Mouse (Mus musculus) forebrain, embryonic 15.5 days (tissue): ENCODE measurements around the gene Disp3. TPM values are rescaled to one million over a fixed set of nuclear protein-coding genes. Genes with fewer than 3 reads are reported as not detected.

Experiments
- ATAC-seq: fragments of 200-750 bp; cut with Nextera tagmentation; replicated peaks from 2 replicates; pipeline ENCODE4 v1.8.0; 2017; ENCODE audit warnings: mild to moderate bottlenecking, moderate TSS enrichment, moderate library complexity
- H3K27ac ChIP-seq: fragments of 300-500 bp; sonication (generic); replicated peaks from 2 replicates; pipeline ENCODE4 v1.5.1; 2015; ENCODE audit warnings: mild to moderate bottlenecking, inconsistent platforms
- H3K27me3 ChIP-seq: fragments of 300-500 bp; sonication (generic); 2 replicates; pipeline ENCODE4 v1.6.1; 2015; ENCODE audit warnings: inconsistent platforms
- H3K36me3 ChIP-seq: fragments of 300-500 bp; sonication (generic); 2 replicates; pipeline ENCODE4 v1.6.1; 2015; ENCODE audit warnings: mild to moderate bottlenecking, inconsistent platforms
- H3K4me1 ChIP-seq: fragments of 300-500 bp; sonication (generic); 2 replicates; pipeline ENCODE4 v1.6.1; 2015; ENCODE audit warnings: inconsistent platforms
- H3K4me2 ChIP-seq: fragments of 300-500 bp; sonication (generic); replicated peaks from 2 replicates; pipeline ENCODE4 v1.6.1; 2015; ENCODE audit warnings: mild to moderate bottlenecking, inconsistent platforms
- H3K4me3 ChIP-seq: fragments of 300-500 bp; sonication (generic); 2 replicates; pipeline ENCODE4 v1.5.1; 2015; ENCODE audit warnings: mild to moderate bottlenecking, inconsistent platforms
- H3K9ac ChIP-seq: fragments of 300-500 bp; sonication (generic); replicated peaks from 2 replicates; pipeline ENCODE4 v1.6.1; 2015; ENCODE audit warnings: mild to moderate bottlenecking, inconsistent platforms
- H3K9me3 ChIP-seq: fragments of 300-500 bp; sonication (generic); 2 replicates; pipeline ENCODE4 v1.6.1; 2016; ENCODE audit warnings: inconsistent platforms
- WGBS: fragments of 180-500 bp; shearing (Covaris S2); methylation state at CpG from one replicate; pipeline ENCODE4 v1.1.7; 2015; ENCODE audit warnings: mixed read lengths; 5-methylcytosine and 5-hydroxymethylcytosine counted together
- polyA plus RNA-seq: library from polyadenylated mRNA; unstranded; fragments of >200 nt; fragmentation: Nextera tagmentation; extraction: Ambion mirVana; gene quantifications from 2 replicates; pipeline ENCODE4 v1.2.1, GENCODE M21; 2015

Disp3 gene
- 11.5 and 14.4 TPM in 2 replicates for polyA plus RNA-seq

- Histone ChIP-seq H3K27me3 (no peaks in the 10 kb centered on the region), H3K9me3 (no peaks in the 10 kb centered on the region), H3K4me3 (peak within 1 kb of the TSS; percentile 79), H3K36me3 (no peaks in the 10 kb centered on the region), H3K4me1 (peaks cover 73% of the 10 kb centered on the region), H3K9ac (peak within 1 kb of the TSS; percentile 83), H3K4me2 (peak within 1 kb of the TSS; percentile 71), H3K27ac (peak within 1 kb of the TSS; percentile 87)
- WGBS, result under 1% methylated on average over 51 of the region's 54 CpGs
- ATAC-seq, result peak; percentile 51
Observed at GRCm38 (mm10) chr4:148287476-148288054, at the start of gene Disp3. Gene Disp3 (minus strand): TSS chr4:148287965.

GRCm38 (mm10) chr4:148330269-148330668 lies 42.5 kb upstream of the Disp3 start:
- ATAC-seq, result no peak
- no peak overlapping the region for H3K4me2 ChIP-seq
- no peaks in the 10 kb centered on the region for H3K9me3 ChIP-seq
- H3K4me1 ChIP-seq, result peaks cover 40% of the 10 kb centered on the region
- H3K27ac ChIP-seq, result no peak overlapping the region
- 81% methylated on average over 2 of the region's 2 CpGs for WGBS
- no peaks in the 10 kb centered on the region for H3K27me3 ChIP-seq
- H3K9ac ChIP-seq, result no peak overlapping the region
- H3K36me3 ChIP-seq, result no peaks in the 10 kb centered on the region
- H3K4me3 ChIP-seq, result no peak overlapping the region

- no peaks in the 10 kb centered on the region for H3K27me3 ChIP-seq
- H3K27ac ChIP-seq, result no peak overlapping the region
- H3K4me2 ChIP-seq, result no peak overlapping the region
- H3K4me1 ChIP-seq, result peaks cover 48% of the 10 kb centered on the region
- 35% methylated on average over 11 of the region's 11 CpGs for WGBS
- no peak for ATAC-seq
- no peaks in the 10 kb centered on the region for H3K9me3 ChIP-seq
- no peak overlapping the region for H3K9ac ChIP-seq
- no peak overlapping the region for H3K4me3 ChIP-seq
- no peaks in the 10 kb centered on the region for H3K36me3 ChIP-seq
Observed at GRCm38 (mm10) chr4:148329431-148329830, 41.7 kb upstream of the Disp3 start.

- ATAC-seq, result no peak
- Histone ChIP-seq H3K27me3 (no peaks in the 10 kb centered on the region), H3K27ac (no peak overlapping the region), H3K4me2 (no peak overlapping the region), H3K9me3 (no peaks in the 10 kb centered on the region), H3K4me1 (peaks cover 50% of the 10 kb centered on the region), H3K9ac (no peak overlapping the region), H3K36me3 (no peaks in the 10 kb centered on the region), H3K4me3 (no peak overlapping the region)
- WGBS, result 88% methylated on average over 1 of the region's 1 CpGs
Observed at GRCm38 (mm10) chr4:148328237-148328636, 40.5 kb upstream of the Disp3 start.

GRCm38 (mm10) chr4:148327266-148327997 lies 39.7 kb upstream of the Disp3 start:
- peak overlapping the region; percentile 58 for H3K27ac ChIP-seq
- no peaks in the 10 kb centered on the region for H3K27me3 ChIP-seq
- H3K9me3 ChIP-seq, result no peaks in the 10 kb centered on the region
- peak overlapping the region; percentile 19; the same call in 1 of the 2 replicates for H3K4me3 ChIP-seq
- H3K9ac ChIP-seq, result no peak overlapping the region; the same call in 1 of the 2 replicates
- peaks cover 52% of the 10 kb centered on the region for H3K4me1 ChIP-seq
- peak; percentile 83 for ATAC-seq
- H3K4me2 ChIP-seq, result peak overlapping the region; percentile 45
- WGBS, result 4% methylated on average over 19 of the region's 19 CpGs
- no peaks in the 10 kb centered on the region for H3K36me3 ChIP-seq

GRCm38 (mm10) chr4:148326791-148327190 lies 39.0 kb upstream of the Disp3 start:
- 44% methylated on average over 8 of the region's 8 CpGs for WGBS
- Histone ChIP-seq H3K9me3 (no peaks in the 10 kb centered on the region), H3K4me1 (peaks cover 58% of the 10 kb centered on the region), H3K27ac (peak overlapping the region; percentile 58), H3K36me3 (no peaks in the 10 kb centered on the region), H3K9ac (no peak overlapping the region), H3K4me3 (no peak overlapping the region), H3K27me3 (no peaks in the 10 kb centered on the region), H3K4me2 (peak overlapping the region; percentile 45; the same call in 1 of the 2 replicates)
- no peak for ATAC-seq

GRCm38 (mm10) chr4:148325951-148326350 lies 38.2 kb upstream of the Disp3 start:
- no peak for ATAC-seq
- Histone ChIP-seq H3K36me3 (no peaks in the 10 kb centered on the region), H3K27me3 (no peaks in the 10 kb centered on the region), H3K9me3 (no peaks in the 10 kb centered on the region), H3K4me3 (no peak overlapping the region), H3K4me1 (peaks cover 65% of the 10 kb centered on the region), H3K4me2 (no peak overlapping the region), H3K9ac (no peak overlapping the region), H3K27ac (0 out of 2 replicates have a peak overlapping the region, but pooled peaks have one; percentile 32)
- WGBS, result 95% methylated on average over 3 of the region's 3 CpGs

GRCm38 (mm10) chr4:148325057-148325456 lies 37.3 kb upstream of the Disp3 start:
- 11% methylated on average over 2 of the region's 2 CpGs for WGBS
- H3K36me3 ChIP-seq, result no peaks in the 10 kb centered on the region
- peak overlapping the region; percentile 21; the same call in 1 of the 2 replicates for H3K27ac ChIP-seq
- H3K4me2 ChIP-seq, result no peak overlapping the region
- H3K4me3 ChIP-seq, result no peak overlapping the region
- H3K9me3 ChIP-seq, result no peaks in the 10 kb centered on the region
- ATAC-seq, result 0 out of 2 replicates have a peak, but pooled peaks have one; percentile 9
- no peak overlapping the region for H3K9ac ChIP-seq
- no peaks in the 10 kb centered on the region for H3K27me3 ChIP-seq
- peaks cover 61% of the 10 kb centered on the region for H3K4me1 ChIP-seq

- no peak overlapping the region for H3K9ac ChIP-seq
- peak overlapping the region; percentile 27; the same call in 1 of the 2 replicates for H3K27ac ChIP-seq
- peaks cover 44% of the 10 kb centered on the region for H3K4me1 ChIP-seq
- peak; percentile 39 for ATAC-seq
- H3K9me3 ChIP-seq, result no peaks in the 10 kb centered on the region
- H3K4me3 ChIP-seq, result no peak overlapping the region
- H3K36me3 ChIP-seq, result no peaks in the 10 kb centered on the region
- WGBS, result 18% methylated on average over 10 of the region's 10 CpGs
- H3K27me3 ChIP-seq, result no peaks in the 10 kb centered on the region
- H3K4me2 ChIP-seq, result no peak overlapping the region
Observed at GRCm38 (mm10) chr4:148322152-148322551, 34.4 kb upstream of the Disp3 start.

GRCm38 (mm10) chr4:148319366-148319765 lies 31.6 kb upstream of the Disp3 start:
- H3K4me1 ChIP-seq, result peaks cover 34% of the 10 kb centered on the region

GRCm38 (mm10) chr4:148315377-148316175 lies 27.8 kb upstream of the Disp3 start:
- H3K9ac ChIP-seq, result no peak overlapping the region
- no peak overlapping the region for H3K4me3 ChIP-seq
- H3K27me3 ChIP-seq, result no peaks in the 10 kb centered on the region
- no peaks in the 10 kb centered on the region for H3K9me3 ChIP-seq
- H3K27ac ChIP-seq, result peak overlapping the region; percentile 71; the same call in 1 of the 2 replicates
- no peaks in the 10 kb centered on the region for H3K36me3 ChIP-seq
- no peak overlapping the region for H3K4me2 ChIP-seq
- WGBS, result 80% methylated on average over 16 of the region's 16 CpGs
- peaks cover 37% of the 10 kb centered on the region for H3K4me1 ChIP-seq
- ATAC-seq, result no peak

More at GRCm38 (mm10) chr4:148319366-148319765, 31.6 kb upstream of the Disp3 start:
- no peak for ATAC-seq
- Histone ChIP-seq H3K4me2 (no peak overlapping the region), H3K27ac (no peak overlapping the region), H3K9me3 (no peaks in the 10 kb centered on the region), H3K27me3 (no peaks in the 10 kb centered on the region), H3K9ac (no peak overlapping the region), H3K36me3 (no peaks in the 10 kb centered on the region), H3K4me3 (no peak overlapping the region)
- WGBS, result 73% methylated on average over 12 of the region's 12 CpGs

- peak overlapping the region; percentile 71 for H3K27ac ChIP-seq
Observed at GRCm38 (mm10) chr4:148314396-148314795, 26.6 kb upstream of the Disp3 start.

More at GRCm38 (mm10) chr4:148314396-148314795, 26.6 kb upstream of the Disp3 start:
- WGBS, result 27% methylated on average over 10 of the region's 10 CpGs
- H3K9ac ChIP-seq, result 0 out of 2 replicates have a peak overlapping the region, but pooled peaks have one; percentile 4
- ATAC-seq, result peak; percentile 70
- H3K9me3 ChIP-seq, result no peaks in the 10 kb centered on the region
- peaks cover 41% of the 10 kb centered on the region for H3K4me1 ChIP-seq
- no peaks in the 10 kb centered on the region for H3K36me3 ChIP-seq
- no peak overlapping the region for H3K4me3 ChIP-seq
- no peaks in the 10 kb centered on the region for H3K27me3 ChIP-seq
- H3K4me2 ChIP-seq, result no peak overlapping the region
